Mouse (Mus musculus): ENCODE measurements at regions not wholly inside any gene's neighbourhood (a gene's known extent, or its start where the extent isn't known, plus 50 kb on each side); places are given as distances from the start of the nearest gene placed in this dataset.
"Not testable (repeated sequence)": the region's sequence is repeated elsewhere in the genome, so short reads cannot be mapped to it uniquely, and the experiment has no call there.

GRCm38 (mm10) chr5:59996698-59997097 lies 1811.9 kb upstream of the G6pd2 start:
- no peak overlapping the region for H3K4me2 ChIP-seq (ENCODE audit: low read depth, low read length)
- no peak for ATAC-seq (ENCODE audit: insufficient read depth, low FRiP score)
- H3K4me3 ChIP-seq (replicated peaks; ENCODE audit: low read length): no peak overlapping the region
- H3K36me3 ChIP-seq (ENCODE audit: control insufficient read depth, insufficient read depth, low read length): no peaks in the 10 kb centered on the region
- 55% methylated on average over 3 of the region's 3 CpGs for WGBS
- H3K27ac ChIP-seq (ENCODE audit: low read length): no peak overlapping the region
- no peaks in the 10 kb centered on the region for H3K27me3 ChIP-seq (ENCODE audit: control insufficient read depth, insufficient read depth, low read length)
- H3K9me3 ChIP-seq (replicated peaks; ENCODE audit: control insufficient read depth, low read length): no peaks in the 10 kb centered on the region
- H3K9ac ChIP-seq (ENCODE audit: low read length): no peak overlapping the region
- no peaks in the 10 kb centered on the region for H3K4me1 ChIP-seq (ENCODE audit: control insufficient read depth, insufficient read depth, low read length)

- H3K4me2 ChIP-seq (ENCODE audit: low read depth, low read length); H3K9ac ChIP-seq (ENCODE audit: low read length); H3K27me3 ChIP-seq (ENCODE audit: control insufficient read depth, insufficient read depth, low read length); H3K27ac ChIP-seq (ENCODE audit: low read length); H3K4me3 ChIP-seq (replicated peaks; ENCODE audit: low read length); H3K9me3 ChIP-seq (replicated peaks; ENCODE audit: control insufficient read depth, low read length); H3K36me3 ChIP-seq (ENCODE audit: control insufficient read depth, insufficient read depth, low read length); H3K4me1 ChIP-seq (ENCODE audit: control insufficient read depth, insufficient read depth, low read length): not testable (repeated sequence)
- WGBS: 91% methylated on average over 6 of the region's 7 CpGs
- ATAC-seq (ENCODE audit: insufficient read depth, low FRiP score): peak; percentile 100
Observed at GRCm38 (mm10) chr5:60042603-60043175, 1765.9 kb upstream of the G6pd2 start.

DNA sequence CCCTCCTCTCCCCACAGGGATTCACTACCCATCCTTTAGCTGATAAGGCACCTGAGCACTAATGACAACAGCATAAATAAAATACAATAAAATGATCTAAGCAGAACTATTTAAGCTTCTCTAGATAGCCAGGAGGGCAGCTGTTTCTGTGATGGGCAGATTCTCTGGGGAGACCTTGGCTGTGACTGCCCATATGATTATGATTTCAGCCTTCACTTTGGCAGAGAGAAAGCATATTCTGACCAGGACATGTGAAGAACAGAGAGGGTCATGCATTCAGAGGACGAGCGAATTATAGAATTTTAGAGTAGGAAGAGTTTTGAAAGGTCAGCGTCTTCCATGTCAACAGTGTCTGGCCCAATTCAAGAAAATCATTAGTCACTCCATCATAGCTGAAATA lies 1759.6 kb upstream of the G6pd2 start:
- H3K27ac ChIP-seq (ENCODE audit: low read length): no peak overlapping the region
- no peak overlapping the region for H3K4me2 ChIP-seq (ENCODE audit: low read depth, low read length)
- ATAC-seq (ENCODE audit: insufficient read depth, low FRiP score): no peak
- 87% methylated on average over 3 of the region's 3 CpGs for WGBS
- H3K4me3 ChIP-seq (replicated peaks; ENCODE audit: low read length): no peak overlapping the region
- no peaks in the 10 kb centered on the region for H3K36me3 ChIP-seq (ENCODE audit: control insufficient read depth, insufficient read depth, low read length)
- H3K9ac ChIP-seq (ENCODE audit: low read length): no peak overlapping the region
- H3K9me3 ChIP-seq (replicated peaks; ENCODE audit: control insufficient read depth, low read length): no peaks in the 10 kb centered on the region
- H3K27me3 ChIP-seq (ENCODE audit: control insufficient read depth, insufficient read depth, low read length): no peaks in the 10 kb centered on the region
- H3K4me1 ChIP-seq (ENCODE audit: control insufficient read depth, insufficient read depth, low read length): no peaks in the 10 kb centered on the region

DNA sequence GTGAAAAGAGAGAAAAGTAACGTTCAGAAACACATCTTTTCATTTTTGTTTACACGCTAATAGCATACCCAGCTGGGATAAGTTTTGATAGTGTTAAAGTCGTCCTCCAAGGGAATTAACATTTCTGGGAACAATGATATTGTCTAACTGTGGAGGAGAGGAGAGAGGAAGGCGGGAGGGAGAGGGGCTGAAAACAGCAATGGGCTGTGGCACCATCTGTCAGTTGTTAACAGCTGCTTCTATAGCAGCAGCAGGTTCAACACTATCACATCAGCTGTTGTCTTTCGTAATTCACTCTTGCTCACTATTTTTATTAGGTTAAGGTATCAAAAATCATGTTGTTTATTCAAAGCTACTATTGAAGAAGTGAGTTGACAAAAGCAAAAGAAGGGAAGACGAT lies 1747.4 kb upstream of the G6pd2 start:
- Histone ChIP-seq H3K27ac (ENCODE audit: low read length) (no peak overlapping the region), H3K4me1 (ENCODE audit: control insufficient read depth, insufficient read depth, low read length) (no peaks in the 10 kb centered on the region), H3K9ac (ENCODE audit: low read length) (no peak overlapping the region), H3K4me3 (replicated peaks; ENCODE audit: low read length) (no peak overlapping the region), H3K27me3 (ENCODE audit: control insufficient read depth, insufficient read depth, low read length) (no peaks in the 10 kb centered on the region), H3K9me3 (replicated peaks; ENCODE audit: control insufficient read depth, low read length) (no peaks in the 10 kb centered on the region), H3K36me3 (ENCODE audit: control insufficient read depth, insufficient read depth, low read length) (no peaks in the 10 kb centered on the region), H3K4me2 (ENCODE audit: low read depth, low read length) (no peak overlapping the region)
- WGBS: 56% methylated on average over 6 of the region's 6 CpGs
- no peak for ATAC-seq (ENCODE audit: insufficient read depth, low FRiP score)
